Mouse (Mus musculus) cerebellum, adult 2 months (tissue): ENCODE results near the gene Odaph. TPM values are rescaled to one million over a fixed set of nuclear protein-coding genes. Genes with fewer than 3 reads are reported as not detected.

ENCODE experiments used
- DNase-seq, 2 experiments: peaks; one replicate each; pipeline ENCODE4 v3.0.0; 2021
- H3K27ac ChIP-seq: fragments of 200-500 bp; 2 replicates; pipeline ENCODE4 v1.5.1; 2012; ENCODE audit warnings: low read length, control low read depth, inconsistent platforms; ENCODE audit not compliant: insufficient read depth
- H3K27me3 ChIP-seq: fragments of 200-500 bp; 2 replicates; pipeline ENCODE4 v1.6.1; 2012; ENCODE audit warnings: inconsistent platforms, mild to moderate bottlenecking, low read length, moderate library complexity; ENCODE audit not compliant: control insufficient read depth, insufficient read depth
- H3K4me1 ChIP-seq: fragments of 200-500 bp; 2 replicates; pipeline ENCODE4 v1.6.1; 2011; ENCODE audit warnings: low read length; ENCODE audit not compliant: control insufficient read depth, insufficient read depth
- H3K4me3 ChIP-seq: fragments of 200-500 bp; replicated peaks from 2 replicates; pipeline ENCODE3; 2011; ENCODE audit warnings: mild to moderate bottlenecking, low read depth, low read length, control low read depth; ENCODE audit not compliant: insufficient read depth
- CTCF ChIP-seq: fragments of 200-500 bp; IDR thresholded peaks from 2 replicates; pipeline ENCODE4 v1.5.1; 2011; ENCODE audit warnings: low read depth, mild to moderate bottlenecking, control low read depth, low read length, moderate library complexity, borderline replicate concordance; ENCODE audit not compliant: insufficient read depth
- POLR2A ChIP-seq: fragments of 200-500 bp; IDR thresholded peaks from 2 replicates; pipeline ENCODE4 v1.6.1; 2011; ENCODE audit warnings: low read length, control low read depth, borderline replicate concordance; ENCODE audit not compliant: insufficient read depth
- WGBS: fragments of 180-500 bp; shearing (Covaris S2); methylation state at CpG from one replicate; pipeline ENCODE4 v1.1.7; 2018; 5-methylcytosine and 5-hydroxymethylcytosine counted together
- polyA plus RNA-seq: library from polyadenylated mRNA; depleted of rRNA; stranded (reverse); fragments of >200 nt; gene quantifications from 2 replicates; pipeline ENCODE4 v1.2.3, GENCODE M21; 2012

Odaph gene
- polyA plus RNA-seq, 1 experiment, result 0.20 TPM

GRCm38 (mm10) chr5:91976566-91977396 is 10.5 kb upstream of the Odaph start:
- no peak overlapping the region for H3K4me3 ChIP-seq
- no peaks in the 10 kb centered on the region for H3K27me3 ChIP-seq
- WGBS, result 61% methylated on average over 10 of the region's 10 CpGs
- no peaks in the 10 kb centered on the region for H3K4me1 ChIP-seq
- no peak for TF ChIP-seq POLR2A
- no peak for TF ChIP-seq CTCF
- no peak overlapping the region for H3K27ac ChIP-seq
- no peak for DNase-seq

DNA sequence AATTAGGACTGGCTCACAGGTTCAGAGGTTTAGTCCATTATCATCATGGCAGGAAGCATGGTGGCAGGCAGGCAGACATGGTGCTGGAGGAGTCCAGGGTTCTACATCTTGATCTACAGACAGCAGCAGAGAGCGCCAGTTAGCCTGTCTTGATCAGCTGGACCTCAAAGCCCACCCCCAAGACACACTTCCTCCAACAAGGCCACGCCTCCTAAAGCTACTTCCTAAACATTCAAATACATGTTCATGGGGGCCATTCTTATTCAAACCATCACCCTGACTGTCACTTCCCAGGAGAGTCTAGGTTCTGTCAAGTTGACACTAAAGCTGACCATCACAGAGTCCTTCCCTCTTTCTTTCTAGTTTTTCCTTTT is 9.9 kb upstream of the Odaph start:
- 87% methylated on average over 2 of the region's 2 CpGs for WGBS
- Histone ChIP-seq H3K4me3 (no peak overlapping the region), H3K4me1 (no peaks in the 10 kb centered on the region), H3K27me3 (no peaks in the 10 kb centered on the region), H3K27ac (no peak overlapping the region)
- no peak for TF ChIP-seq POLR2A
- TF ChIP-seq CTCF, result no peak
- no peak for DNase-seq

- Histone ChIP-seq H3K4me3 (no peak overlapping the region), H3K27ac (no peak overlapping the region), H3K4me1 (no peaks in the 10 kb centered on the region), H3K27me3 (no peaks in the 10 kb centered on the region)
- WGBS, result 84% methylated on average over 11 of the region's 11 CpGs
- no peak for DNase-seq
- TF ChIP-seq CTCF, result no peak
Measured at GRCm38 (mm10) chr5:91981176-91981840, 6.0 kb upstream of the Odaph start.

DNA sequence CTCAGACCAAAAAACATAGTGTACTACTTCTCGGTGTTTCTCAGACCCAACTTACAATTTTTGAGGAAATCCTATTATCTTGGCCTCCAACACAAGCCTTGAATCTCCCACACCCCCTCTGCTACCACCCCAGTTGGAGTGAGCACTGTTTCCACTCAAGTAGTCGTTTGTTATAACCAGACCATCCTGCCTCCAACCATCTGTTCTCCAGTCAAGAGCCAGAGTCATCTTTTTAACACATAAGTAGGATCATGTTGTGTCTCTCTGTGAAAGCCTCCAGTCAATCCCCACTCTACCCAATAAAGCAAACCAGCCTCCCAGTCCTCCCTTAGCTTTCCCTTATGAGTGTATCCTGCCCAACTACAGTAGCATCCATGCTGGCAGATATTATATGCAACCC is 3.8 kb upstream of the Odaph start:
- no peak for DNase-seq
- Histone ChIP-seq H3K4me1 (no peaks in the 10 kb centered on the region), H3K4me3 (no peak overlapping the region), H3K27ac (no peak overlapping the region), H3K27me3 (no peaks in the 10 kb centered on the region)
- no peak for TF ChIP-seq CTCF
- TF ChIP-seq POLR2A, result no peak
- 49% methylated on average over 2 of the region's 2 CpGs for WGBS

GRCm38 (mm10) chr5:91985721-91986120 is 1.6 kb upstream of the Odaph start:
- Histone ChIP-seq H3K27ac (no peak overlapping the region), H3K27me3 (no peaks in the 10 kb centered on the region), H3K4me1 (no peaks in the 10 kb centered on the region), H3K4me3 (no peak overlapping the region)
- TF ChIP-seq CTCF (no peak), POLR2A (no peak)
- no peak for DNase-seq
- WGBS, result 52% methylated on average over 2 of the region's 2 CpGs

GRCm38 (mm10) chr5:91987799-91988198 is 524 bp downstream of the Odaph start:
- Histone ChIP-seq H3K27ac (no peak overlapping the region), H3K27me3 (no peaks in the 10 kb centered on the region), H3K4me3 (no peak overlapping the region), H3K4me1 (no peaks in the 10 kb centered on the region)
- TF ChIP-seq POLR2A (no peak), CTCF (no peak)
- DNase-seq, result no peak
- 99% methylated on average over 2 of the region's 2 CpGs for WGBS

GRCm38 (mm10) chr5:91989261-91989660 is 2.0 kb downstream of the Odaph start:
- Histone ChIP-seq H3K4me3 (no peak overlapping the region), H3K27me3 (no peaks in the 10 kb centered on the region), H3K4me1 (no peaks in the 10 kb centered on the region), H3K27ac (no peak overlapping the region)
- TF ChIP-seq POLR2A (no peak), CTCF (no peak)
- DNase-seq, result no peak
- 50% methylated on average over 9 of the region's 9 CpGs for WGBS
